Mouse (Mus musculus) thymus, postnatal 10 days (tissue): ENCODE results near the gene Sdc3.

Experiments
- DNase-seq, 2 experiments: peaks; one replicate each; pipeline ENCODE4 v3.0.0; 2021; ENCODE audit warnings: low spot score in 2 of 2

Sdc3 gene

DNA sequence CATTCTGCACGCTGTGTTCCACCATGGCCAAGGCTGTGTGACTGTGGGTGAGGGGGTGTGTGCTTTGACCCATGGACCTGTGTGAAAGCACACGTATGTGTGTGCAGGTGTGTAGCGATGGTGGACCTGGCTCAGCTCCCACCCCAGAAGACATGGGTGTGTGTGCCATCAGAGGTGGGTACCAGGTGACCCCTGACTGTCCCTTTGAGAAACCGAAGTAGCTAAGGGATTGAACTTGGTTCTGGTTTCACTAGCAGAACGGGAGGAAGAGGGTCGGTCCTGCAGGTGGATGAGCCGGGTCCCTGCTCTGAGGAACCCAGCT, 804 bp downstream of the Sdc3 start:
- no peak for DNase-seq

DNA sequence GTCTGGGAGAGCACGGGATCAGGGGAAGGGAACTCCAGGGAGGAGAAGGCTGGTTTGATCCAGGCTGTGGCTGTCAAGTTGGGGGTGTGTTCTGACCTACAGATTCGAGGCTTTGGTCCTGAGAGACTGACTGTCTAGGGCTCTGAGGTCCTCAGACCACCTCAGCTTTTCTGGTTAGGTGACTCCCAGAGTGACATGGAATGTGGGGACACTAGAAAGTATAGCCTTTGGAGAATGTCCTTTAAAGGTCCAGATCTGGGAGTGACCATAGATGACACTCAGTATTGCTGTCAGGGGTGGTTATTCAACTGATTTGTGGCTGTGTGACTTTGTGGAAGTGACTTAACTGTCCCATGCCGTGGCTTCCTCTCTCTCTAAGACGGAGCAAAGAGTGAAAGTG, 2.4 kb downstream of the Sdc3 start:
- no peak for DNase-seq

DNA sequence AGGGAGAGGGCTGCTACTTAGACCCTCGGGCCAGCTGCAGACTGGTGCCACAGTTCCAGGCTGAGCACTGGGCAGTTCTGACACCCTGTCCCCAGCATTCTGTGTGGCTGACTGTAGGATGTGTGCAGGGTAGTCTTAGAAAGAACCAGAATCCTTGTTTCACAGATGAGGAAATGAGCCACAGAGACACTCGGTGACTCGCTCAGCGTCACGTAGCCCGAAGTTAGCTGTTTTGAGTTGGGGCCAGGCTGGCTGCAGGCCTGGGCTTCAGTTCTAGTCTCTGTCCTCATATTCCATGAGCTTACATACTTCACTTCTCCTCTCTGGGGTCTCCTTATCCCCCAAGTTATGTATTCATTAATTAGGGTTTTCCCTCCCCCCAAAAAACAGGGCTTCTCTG, 3.6 kb downstream of the Sdc3 start:
- no peak for DNase-seq

DNA sequence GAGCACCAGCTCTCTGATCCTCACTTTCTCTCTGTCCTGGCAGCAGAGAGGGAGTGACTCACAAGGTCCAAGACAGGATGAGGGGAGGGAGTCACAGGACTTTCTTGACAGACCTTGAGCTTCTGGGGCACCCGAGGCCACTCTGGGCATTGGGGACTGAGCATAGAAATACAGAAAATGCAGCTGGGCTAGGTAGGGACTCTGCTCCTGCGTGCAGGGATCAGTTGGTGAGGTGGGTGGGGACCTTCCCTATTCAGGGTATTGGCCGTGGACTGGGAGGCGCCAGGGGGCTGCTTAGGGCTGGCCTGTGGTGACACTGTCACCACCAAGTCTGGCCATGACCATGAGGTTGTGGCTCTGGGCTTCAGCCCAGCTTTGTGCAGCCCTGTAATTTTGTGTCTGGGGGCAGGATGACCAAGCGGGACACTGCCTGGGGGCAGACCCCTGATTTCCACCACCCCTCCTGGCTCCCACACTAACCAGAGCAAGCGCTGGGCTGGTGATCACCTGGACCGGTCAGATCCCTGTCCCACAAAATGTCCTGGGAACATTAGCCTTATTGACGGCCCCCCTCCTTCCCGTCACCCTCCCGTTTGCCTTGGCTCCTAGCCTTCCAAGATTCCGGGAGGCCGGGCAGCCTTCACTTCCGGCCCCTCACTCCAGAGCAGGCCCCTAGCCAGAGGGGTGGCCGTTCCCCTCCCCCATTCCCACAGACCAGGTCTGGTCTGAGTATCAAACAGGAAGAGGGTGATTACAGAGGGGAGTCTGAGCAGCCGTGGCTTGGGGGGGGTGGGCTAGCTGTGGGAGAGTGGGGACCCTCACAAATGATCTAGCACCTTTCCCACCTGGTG, 5.1 kb downstream of the Sdc3 start:
- no peak for DNase-seq

DNA sequence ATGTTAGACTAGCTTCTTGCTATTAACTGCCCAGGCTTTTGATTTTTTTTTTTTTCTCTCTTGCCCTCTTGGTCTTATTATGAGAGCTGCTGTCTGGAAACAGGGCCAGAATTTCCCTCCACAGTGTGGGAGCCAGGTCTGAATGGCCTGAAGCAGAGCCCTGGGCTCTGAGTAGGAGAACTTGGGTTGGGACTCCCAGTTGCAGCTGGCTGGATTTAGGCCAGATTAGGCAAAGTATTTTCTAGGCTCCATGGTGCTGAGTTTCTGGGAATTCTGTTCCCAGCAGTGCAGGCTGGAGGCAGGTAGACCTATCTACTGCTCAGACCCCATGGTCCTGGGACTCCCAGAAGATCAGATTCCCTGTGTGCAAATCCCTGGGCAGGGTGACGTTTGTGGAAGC, 6.1 kb downstream of the Sdc3 start:
- no peak for DNase-seq

DNA sequence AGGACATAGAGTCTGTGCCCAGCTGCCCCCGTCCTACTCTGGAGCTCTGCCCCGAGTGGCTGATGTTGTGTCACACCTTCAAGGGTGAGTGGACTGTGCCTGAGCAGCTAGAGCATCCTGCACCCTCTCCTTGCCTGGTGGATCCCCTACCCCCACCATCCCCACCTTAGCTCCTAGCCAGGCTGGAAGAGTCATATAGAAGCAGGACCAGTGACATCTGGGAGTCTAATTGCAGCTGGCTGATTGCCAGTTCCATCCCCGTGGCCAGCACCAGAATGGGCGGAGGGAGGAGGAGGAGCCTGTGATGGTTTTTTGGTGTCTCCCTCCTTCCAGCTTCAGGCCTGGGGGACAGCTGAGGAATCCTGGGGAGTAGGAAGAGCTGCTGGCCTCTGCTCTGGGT, 6.8 kb downstream of the Sdc3 start:
- no peak for DNase-seq

DNA sequence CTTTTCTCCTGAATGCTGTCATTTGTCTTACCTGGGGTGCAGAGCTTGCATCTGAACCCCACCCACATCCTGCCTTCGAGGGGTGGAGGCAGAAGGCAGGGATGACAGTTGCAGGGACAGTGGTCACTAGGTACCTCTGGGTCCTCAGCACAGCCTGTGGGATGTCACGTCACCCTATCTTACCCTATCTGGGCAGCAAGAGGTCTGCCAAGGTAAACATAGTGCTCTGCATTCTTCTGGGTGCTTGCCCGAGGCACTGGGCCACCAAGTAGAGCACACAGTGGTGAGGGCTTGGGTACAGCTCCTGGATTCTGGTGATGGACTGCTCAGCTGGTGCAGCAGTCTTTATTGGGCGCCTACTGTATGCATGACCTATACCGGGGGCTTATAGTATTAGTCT, 7.2 kb downstream of the Sdc3 start:
- DNase-seq: no peak

DNA sequence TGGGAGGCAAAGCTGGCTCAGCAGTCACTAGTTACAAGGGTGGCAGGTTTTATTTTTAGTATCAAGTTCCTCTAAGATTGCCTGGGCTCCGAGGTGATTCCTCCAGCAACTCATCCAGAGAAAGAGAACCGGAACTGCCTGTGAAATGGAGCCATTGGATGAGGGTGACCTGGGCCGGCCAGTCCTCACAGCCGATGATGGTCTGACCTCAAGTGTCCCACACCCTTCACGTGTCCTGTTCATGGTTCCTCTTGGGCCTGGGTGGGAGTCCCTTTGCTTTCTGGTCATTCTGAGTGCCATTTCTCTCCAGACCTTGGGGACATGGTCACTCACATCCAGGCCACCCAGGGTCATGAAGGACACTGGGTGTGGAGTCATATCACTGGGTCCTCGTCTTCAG, 7.8 kb downstream of the Sdc3 start:
- no peak for DNase-seq

DNA sequence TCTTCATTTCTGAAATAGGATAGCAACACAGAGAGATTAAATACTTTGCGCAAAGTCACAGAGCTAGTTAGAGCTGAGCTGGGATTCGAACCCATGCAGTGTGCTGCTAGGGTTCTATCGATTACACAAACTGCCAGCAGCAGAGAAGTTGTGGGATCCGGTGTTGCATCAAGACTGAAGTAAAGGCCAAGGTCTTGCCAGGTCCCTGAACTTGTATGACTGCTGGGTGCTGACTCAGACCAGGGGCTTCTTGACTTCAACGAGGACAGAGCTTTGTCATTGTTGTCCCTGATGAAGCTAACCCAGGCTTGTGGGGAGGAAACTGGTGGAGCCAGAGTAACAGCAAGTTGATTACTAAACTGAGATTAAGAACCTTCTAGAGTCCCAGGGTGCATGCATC, 8.9 kb downstream of the Sdc3 start:
- no peak for DNase-seq

DNA sequence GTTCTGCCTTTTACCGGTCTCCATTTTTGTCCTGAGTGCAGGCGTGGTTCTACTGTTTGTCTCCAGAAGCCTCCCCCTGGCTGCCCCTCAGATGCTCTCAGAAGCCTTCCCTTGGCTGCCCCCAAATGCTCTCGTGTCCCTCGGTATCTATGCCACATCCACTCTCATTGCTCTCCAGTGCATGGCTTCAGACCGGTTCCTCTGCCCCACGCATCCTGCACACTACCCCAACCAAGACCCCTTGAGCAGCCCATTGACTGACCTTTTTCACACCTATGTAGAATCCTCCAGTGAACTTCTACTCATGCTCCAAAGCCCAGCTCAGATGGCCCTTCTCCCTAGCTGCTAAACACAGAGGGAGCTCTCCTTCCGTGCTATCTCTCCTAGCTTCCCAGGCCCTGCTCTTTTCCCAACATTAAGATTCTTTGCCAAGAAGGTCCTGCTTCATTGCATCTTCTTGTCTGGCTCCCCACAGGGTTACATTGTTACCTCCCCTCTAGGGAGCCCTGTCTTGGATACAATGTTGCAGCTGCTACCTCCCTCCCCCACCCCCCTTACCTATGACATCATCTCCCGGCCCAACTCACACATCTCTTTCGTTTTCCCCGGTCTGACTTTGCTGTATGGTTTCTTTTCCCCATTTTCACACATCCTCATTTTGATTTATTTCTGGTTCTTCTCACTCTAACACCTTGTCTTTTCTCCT, 9.4 kb downstream of the Sdc3 start:
- no peak for DNase-seq

DNA sequence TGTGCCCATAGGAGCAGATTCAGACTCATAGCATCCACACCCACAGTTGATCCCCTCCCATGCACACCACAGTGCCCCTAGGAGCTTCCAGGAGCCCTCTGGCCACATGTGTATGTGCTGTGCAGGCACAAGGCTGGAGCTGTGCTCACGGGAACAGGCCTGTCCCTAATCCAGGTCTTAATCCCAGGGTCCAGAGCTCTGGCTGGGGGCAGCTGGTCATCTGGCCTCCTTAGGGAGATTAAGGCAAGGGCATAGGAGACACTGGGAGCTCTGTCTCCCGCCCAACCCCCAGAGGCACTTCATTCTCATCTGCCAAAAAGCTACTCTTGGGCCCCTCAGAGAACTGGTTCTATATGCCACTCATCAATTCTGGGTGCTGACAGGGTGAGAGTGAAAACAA, 11.3 kb downstream of the Sdc3 start:
- DNase-seq: no peak

DNA sequence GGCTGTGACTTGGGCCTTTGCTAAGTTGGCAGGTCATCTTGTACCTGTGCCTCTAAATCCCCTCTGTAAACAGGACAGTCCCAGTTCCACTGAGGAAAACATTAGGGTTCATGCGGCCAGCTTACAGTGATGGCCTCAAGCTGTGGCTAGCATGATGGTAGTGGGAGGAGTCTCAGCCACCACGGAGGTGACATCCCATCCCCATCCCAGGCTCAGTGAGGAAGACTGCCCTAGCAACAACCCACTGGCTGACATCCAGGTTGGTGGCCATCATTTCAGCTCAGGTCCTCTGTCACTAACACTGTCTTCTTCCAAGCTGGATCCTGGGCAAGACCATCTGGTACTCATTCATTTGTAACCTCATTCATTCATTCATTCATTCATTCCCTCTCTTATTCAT, 12.0 kb downstream of the Sdc3 start:
- DNase-seq: no peak

DNA sequence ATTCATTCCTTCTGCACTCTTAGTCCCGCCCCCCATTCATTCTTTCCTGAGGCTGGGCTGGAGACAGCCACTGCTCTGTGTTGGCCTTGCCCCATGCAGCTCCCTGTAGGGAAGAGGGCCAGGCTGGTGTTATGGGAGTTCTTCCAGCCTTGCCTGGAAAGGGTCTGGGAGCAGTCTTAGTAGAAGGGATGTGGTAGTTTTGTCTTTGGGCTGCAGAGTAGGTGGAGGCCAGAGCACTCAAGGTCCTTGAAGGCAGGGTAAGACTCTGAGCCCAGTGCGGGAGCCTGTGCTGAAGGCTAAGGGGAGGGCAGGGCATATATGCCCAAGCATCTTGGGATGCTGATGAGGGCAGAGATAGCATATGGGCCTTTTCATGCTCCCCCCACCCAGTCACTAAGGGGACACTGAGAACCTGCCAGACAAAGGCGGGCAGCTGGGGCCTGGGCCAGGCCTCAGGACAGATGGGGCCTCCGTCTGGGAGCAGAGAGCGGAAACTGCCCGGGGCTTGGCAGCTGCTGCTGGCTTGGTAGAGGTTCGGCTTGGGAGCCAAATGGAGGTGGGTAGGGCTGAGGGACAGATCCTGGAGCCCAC, 12.5 kb downstream of the Sdc3 start:
- no peak for DNase-seq

DNA sequence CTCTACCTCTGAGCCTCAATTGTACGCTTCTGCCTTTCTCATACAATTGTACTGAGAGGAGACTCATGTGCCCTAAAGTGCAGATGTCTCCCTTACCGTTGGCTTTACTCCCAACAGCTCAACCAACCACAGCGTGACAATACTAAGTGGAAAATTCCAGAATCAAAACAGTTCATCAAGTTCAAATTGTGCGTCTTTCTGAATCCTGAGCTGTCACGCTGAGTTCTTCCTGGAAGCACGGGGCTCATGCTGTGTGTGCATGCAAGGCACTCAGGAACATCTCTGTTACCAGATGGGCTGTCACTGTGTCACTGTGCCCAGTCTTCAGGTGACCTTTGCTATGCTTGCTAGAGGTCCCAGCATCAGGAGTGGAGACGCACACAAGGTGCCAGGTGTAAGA, 13.4 kb downstream of the Sdc3 start:
- DNase-seq: no peak

DNA sequence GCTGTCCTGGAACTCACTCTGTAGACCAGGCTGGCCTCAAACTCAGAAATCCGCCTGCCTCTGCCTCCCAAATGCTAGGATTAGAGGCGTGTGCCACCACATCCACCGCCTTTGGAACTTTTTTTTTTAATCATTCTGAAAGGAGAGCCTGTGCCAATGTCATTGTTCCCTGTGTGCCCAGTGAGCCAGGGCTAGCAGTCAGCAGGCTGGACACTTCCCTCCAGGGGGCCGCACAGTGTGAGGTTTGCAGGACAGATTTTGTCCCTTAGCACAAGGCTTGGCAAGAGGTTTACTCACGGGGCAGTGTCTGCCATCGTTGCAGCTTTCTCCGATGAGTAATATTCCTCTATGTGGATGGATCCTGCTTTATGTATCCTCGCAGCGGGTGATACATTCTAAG, 14.4 kb downstream of the Sdc3 start:
- no peak for DNase-seq

DNA sequence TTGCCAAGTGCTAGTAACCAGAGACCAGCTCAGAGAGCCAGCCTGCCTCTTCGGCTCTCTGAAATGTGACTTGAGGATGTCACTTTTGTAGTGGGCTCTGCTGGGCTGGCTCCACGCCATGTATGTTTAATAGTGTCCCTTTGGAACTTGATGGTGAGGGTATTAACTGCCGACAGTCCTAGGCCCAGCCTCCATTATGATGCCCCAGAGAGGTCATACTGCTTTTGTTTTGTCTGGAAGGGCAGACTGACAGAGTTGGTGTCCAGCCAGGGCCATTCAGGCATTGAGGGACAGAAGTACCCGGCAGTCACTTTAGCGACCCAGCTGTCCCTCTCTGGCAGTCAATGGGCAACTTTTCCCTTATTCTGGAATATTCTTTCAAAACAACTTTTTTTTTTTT, 17.4 kb downstream of the Sdc3 start:
- DNase-seq: no peak

DNA sequence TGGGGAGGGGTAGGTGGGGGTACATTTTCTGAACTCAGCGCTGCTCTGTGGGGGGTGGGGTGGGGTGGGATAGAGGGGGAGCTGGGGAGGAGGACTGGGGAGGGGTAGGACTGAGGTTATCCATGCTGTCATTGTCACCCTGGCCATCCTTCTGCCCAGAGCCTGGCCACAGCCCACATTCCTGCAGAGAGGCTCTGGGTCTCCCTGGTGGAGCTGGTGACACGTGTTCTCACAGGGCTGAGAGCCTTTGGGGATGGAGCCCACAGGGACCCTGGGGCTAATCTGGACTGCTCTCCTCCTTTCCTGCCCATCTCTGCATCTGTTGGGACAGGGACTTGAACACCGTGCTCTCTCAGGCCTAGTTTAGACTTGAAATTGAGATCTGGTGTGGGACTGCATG, 18.5 kb downstream of the Sdc3 start:
- no peak for DNase-seq

DNA sequence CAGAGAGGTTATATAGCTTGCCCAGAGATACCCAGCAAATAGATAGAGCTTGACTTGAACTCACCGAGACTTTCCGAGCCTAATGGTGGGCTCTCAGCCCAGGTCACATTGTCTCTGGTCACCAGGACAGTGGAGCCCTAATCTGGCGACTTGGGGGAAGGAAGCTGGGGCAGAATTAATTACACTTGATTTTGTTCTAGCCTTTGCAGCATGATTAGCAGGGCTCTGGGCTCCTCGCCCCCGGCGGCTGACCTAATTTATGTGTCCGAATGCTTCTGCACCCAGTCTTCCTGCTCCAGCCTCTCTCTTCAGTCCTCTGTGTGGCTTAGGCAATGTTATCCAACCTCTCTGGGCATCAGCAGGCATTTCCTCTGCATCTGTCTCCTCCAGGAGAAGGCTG, 19.0 kb downstream of the Sdc3 start:
- no peak for DNase-seq

DNA sequence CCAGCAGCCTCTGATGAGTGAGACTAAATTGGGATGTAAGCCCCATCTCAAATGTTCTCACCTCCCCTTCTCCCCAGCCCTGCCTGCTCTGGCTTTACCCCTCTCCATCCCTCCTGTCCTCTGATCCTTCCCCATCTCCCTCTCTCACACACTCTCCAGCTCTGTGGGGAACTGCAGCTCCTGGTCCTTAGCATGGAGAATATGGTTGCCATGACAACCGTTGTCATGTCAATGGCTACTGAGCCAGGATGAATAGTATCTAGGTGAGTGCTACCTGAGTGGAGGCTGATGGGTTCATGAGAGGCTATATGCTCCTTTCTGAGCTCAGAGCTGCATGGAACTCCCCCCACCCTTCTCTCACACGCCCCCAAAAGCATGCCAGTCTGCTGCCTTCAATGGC, 21.6 kb downstream of the Sdc3 start:
- no peak for DNase-seq

DNA sequence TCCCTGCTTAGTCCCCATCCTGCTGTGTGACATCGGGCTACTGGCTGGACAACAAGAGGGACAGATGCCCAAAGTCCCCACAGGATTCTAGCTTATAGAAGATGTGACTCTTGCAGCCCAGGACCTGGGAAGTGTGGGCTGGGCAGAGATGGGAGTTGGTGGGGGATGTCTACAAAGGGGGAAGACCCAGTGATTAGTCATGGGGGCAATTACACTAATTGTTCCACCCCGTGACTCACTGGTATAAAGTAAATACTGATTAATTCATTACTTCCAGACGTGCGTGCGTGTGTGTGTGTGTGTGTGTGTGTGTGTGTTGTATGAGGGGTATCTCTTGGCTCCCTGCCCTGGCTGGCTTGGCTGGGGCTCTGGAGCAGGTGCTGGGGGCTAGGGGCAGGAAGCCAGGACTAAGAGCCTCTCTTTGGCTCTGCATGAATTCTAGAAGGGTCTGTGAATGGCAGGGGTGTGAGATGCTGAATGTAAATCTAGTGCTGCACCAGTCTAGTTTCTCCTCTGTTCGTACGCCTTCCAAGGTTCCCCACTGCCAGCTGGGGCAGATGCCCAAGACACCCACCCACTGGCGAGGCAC, 22.5 kb downstream of the Sdc3 start:
- DNase-seq: no peak

DNA sequence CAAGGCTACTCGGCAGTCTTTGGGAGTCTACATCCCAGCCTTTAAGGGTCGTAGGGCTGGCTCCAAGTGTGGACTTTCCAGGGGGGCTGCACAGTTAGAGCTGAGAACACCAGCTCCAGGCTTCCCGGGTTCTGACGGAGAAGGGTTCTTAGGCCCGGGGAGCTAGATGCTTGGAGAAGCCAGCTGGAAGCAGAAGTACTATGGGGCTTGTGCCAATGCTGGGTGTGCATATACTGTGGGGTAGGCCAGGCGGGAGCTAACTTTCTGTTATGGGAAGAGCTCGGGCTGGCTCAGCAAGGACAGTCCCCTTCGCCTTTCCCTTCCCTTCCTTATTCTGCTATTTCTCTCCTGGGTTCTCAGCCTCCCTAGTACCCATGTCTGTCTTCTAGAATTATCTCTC, 23.5 kb downstream of the Sdc3 start:
- DNase-seq: no peak

DNA sequence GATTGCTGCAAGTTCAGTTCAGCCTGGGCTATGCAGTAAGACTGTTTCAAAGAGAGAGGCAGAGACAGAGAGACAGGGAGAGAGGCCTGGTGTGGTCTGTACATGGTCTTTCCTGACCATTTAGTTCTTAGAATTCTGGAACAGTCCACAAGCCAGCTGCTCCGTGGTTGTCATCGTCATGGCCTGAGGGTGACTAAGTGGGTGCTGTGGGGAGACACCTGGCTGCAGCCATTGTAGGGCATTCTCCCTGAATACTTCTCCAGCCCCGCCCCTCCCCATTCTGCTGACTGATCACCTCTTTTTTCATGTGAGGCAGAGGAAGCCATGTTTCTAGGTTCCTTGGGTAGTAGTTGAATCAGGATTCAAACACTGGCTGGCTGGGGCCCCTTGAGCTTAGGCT, 27.5 kb downstream of the Sdc3 start:
- no peak for DNase-seq
